Mouse (Mus musculus) limb, embryonic 15.5 days (tissue): ENCODE measurements at regions not wholly inside any gene's neighbourhood (a gene's known extent, or its start where the extent isn't known, plus 50 kb on each side); places are given as distances from the start of the nearest gene placed in this dataset.

Source experiments
- ATAC-seq: fragments of 200-750 bp; cut with Nextera tagmentation; 2 replicates; pipeline ENCODE4 v1.8.0; 2017; ENCODE audit warnings: low read depth, moderate TSS enrichment; ENCODE audit not compliant: insufficient number of reproducible peaks, low FRiP score, low TSS enrichment
- H3K27ac ChIP-seq: fragments of 300-500 bp; sonication (generic); 2 replicates; pipeline ENCODE4 v1.5.1; 2015; ENCODE audit warnings: moderate library complexity, mild to moderate bottlenecking, inconsistent platforms
- H3K27me3 ChIP-seq: fragments of 300-500 bp; sonication (generic); 2 replicates; pipeline ENCODE4 v1.6.1; 2015; ENCODE audit warnings: inconsistent platforms
- H3K36me3 ChIP-seq: fragments of 300-500 bp; sonication (generic); 2 replicates; pipeline ENCODE4 v1.6.1; 2015; ENCODE audit warnings: inconsistent platforms
- H3K4me1 ChIP-seq: fragments of 300-500 bp; sonication (generic); 2 replicates; pipeline ENCODE4 v1.6.1; 2015; ENCODE audit warnings: inconsistent platforms
- H3K4me2 ChIP-seq: fragments of 300-500 bp; sonication (generic); 2 replicates; pipeline ENCODE4 v1.6.1; 2015; ENCODE audit warnings: mild to moderate bottlenecking, inconsistent platforms
- H3K4me3 ChIP-seq: fragments of 300-500 bp; sonication (generic); 2 replicates; pipeline ENCODE4 v1.5.1; 2015; ENCODE audit warnings: mild to moderate bottlenecking, inconsistent platforms
- H3K9ac ChIP-seq: fragments of 300-500 bp; sonication (generic); 2 replicates; pipeline ENCODE4 v1.6.1; 2015; ENCODE audit warnings: inconsistent platforms
- H3K9me3 ChIP-seq: fragments of 300-500 bp; sonication (generic); 2 replicates; pipeline ENCODE4 v1.6.1; 2016; ENCODE audit warnings: inconsistent platforms
- WGBS: fragments of 180-500 bp; shearing (Covaris S2); methylation state at CpG from one replicate; pipeline ENCODE4 v1.1.7; 2015; 5-methylcytosine and 5-hydroxymethylcytosine counted together

GRCm38 (mm10) chr1:155472112-155472955, 55.1 kb upstream of the Xpr1 start:
- Histone ChIP-seq H3K27me3 (no peaks in the 10 kb centered on the region), H3K4me1 (no peaks in the 10 kb centered on the region), H3K4me2 (no peak overlapping the region), H3K4me3 (no peak overlapping the region), H3K36me3 (no peaks in the 10 kb centered on the region), H3K9ac (no peak overlapping the region), H3K27ac (no peak overlapping the region), H3K9me3 (no peaks in the 10 kb centered on the region)
- 68% methylated on average over 11 of the region's 11 CpGs for WGBS
- ATAC-seq, result no peak

DNA sequence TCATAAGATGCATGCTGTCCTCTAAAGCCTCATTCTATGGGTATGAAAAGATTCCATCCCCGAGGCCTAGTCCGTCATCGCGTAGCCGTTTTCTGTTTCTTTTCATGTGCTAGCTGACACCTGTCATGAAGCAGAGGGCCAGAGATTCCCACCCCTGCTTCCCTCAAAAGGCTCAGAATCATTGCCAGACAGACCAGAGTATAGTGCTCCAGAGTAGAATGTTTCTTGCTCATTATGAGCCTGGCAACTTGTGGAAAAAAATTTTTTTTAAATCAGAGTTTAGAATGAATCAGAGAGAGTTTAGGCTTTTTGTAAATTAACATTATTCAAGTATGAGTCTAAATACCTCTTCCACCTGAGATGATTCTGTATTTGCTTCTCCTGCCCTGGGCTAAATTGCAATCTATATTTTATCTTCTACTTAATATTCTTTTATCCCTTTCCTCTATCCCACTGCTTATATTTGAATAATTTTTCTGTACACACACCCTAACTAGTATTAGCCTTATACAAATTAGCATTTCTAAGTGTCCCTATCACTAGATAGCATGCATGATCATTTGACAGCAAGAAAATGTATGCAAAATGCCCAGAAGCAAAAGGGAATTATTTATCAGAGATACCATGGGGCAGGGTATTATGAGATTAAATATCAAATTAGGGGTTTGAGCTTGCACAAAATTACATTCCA, 55.9 kb upstream of the Xpr1 start:
- Histone ChIP-seq H3K4me3 (no peak overlapping the region), H3K27ac (no peak overlapping the region), H3K9me3 (no peaks in the 10 kb centered on the region), H3K4me2 (no peak overlapping the region), H3K36me3 (no peaks in the 10 kb centered on the region), H3K9ac (no peak overlapping the region), H3K27me3 (no peaks in the 10 kb centered on the region), H3K4me1 (no peaks in the 10 kb centered on the region)
- ATAC-seq, result no peak
- WGBS, result 54% methylated on average over 5 of the region's 5 CpGs

- WGBS, result 54% methylated on average over 2 of the region's 2 CpGs
- Histone ChIP-seq H3K9me3 (no peaks in the 10 kb centered on the region), H3K27me3 (no peaks in the 10 kb centered on the region), H3K4me2 (no peak overlapping the region), H3K9ac (no peak overlapping the region), H3K36me3 (no peaks in the 10 kb centered on the region), H3K4me1 (no peaks in the 10 kb centered on the region), H3K27ac (no peak overlapping the region), H3K4me3 (no peak overlapping the region)
- no peak for ATAC-seq
These were observed 57.8 kb upstream of the Xpr1 start for GRCm38 (mm10) chr1:155474973-155475372.

- no peaks in the 10 kb centered on the region for H3K9me3 ChIP-seq
- no peak for ATAC-seq
- 89% methylated on average over 3 of the region's 3 CpGs for WGBS
These were observed 59.0 kb upstream of the Xpr1 start for GRCm38 (mm10) chr1:155476237-155476636.

GRCm38 (mm10) chr1:155482148-155482547, 64.9 kb upstream of the Xpr1 start:
- Histone ChIP-seq H3K9ac (no peak overlapping the region), H3K27ac (no peak overlapping the region), H3K27me3 (no peaks in the 10 kb centered on the region), H3K36me3 (no peaks in the 10 kb centered on the region), H3K4me3 (no peak overlapping the region), H3K4me2 (no peak overlapping the region), H3K4me1 (peaks cover 18% of the 10 kb centered on the region), H3K9me3 (no peaks in the 10 kb centered on the region)
- WGBS, result 24% methylated on average over 9 of the region's 9 CpGs
- no peak for ATAC-seq

More at GRCm38 (mm10) chr1:155476237-155476636, 59.0 kb upstream of the Xpr1 start:
- H3K9ac ChIP-seq, result no peak overlapping the region
- H3K4me1 ChIP-seq, result no peaks in the 10 kb centered on the region
- no peak overlapping the region for H3K4me2 ChIP-seq
- H3K36me3 ChIP-seq, result no peaks in the 10 kb centered on the region
- no peaks in the 10 kb centered on the region for H3K27me3 ChIP-seq
- H3K4me3 ChIP-seq, result no peak overlapping the region
- H3K27ac ChIP-seq, result no peak overlapping the region

DNA sequence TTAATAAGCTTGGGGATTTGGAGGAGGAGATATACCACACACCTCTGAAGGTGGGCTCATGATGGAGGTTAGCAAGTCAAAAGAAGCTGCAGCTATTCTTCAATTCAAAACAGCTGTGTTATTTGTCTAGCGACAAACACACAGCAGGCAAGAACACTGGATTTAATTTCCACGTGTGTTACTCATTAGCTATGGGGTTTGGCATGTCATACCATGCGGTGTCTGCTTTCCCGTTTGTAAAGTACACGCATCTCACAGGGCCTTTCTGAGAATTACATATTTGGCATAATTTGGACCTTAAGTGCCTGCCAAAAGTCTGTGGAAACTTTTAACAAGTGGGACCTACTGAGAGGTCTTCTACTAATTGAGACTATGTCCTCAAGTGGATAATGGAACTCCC, 65.5 kb upstream of the Xpr1 start:
- ATAC-seq, result 0 out of 2 replicates have a peak, but pooled peaks have one; percentile 14
- 30% methylated on average over 5 of the region's 5 CpGs for WGBS
- no peak overlapping the region for H3K4me2 ChIP-seq

DNA sequence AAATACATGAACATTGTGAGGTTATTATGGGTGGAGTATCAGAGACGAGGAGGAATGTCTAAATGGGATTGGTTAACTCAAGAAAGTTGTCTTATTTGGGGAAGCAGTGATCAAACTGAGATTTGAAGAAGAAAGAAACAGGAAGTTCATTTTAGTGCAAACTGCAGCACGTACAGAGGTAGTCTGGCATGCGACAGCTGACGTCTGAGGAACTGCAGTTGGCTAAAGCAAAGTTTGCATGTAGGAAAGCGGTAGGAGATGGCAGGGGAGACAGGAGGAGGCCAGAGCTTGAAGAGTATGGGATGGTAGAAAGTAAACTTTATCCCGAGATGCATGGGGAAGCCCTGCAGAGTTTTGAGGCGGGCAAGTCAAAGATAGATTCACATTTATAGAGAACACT, 66.5 kb upstream of the Xpr1 start:
- no peak overlapping the region for H3K4me3 ChIP-seq
- no peak for ATAC-seq
- H3K9ac ChIP-seq, result no peak overlapping the region
- no peaks in the 10 kb centered on the region for H3K27me3 ChIP-seq
- peaks cover 18% of the 10 kb centered on the region for H3K4me1 ChIP-seq
- H3K9me3 ChIP-seq, result no peaks in the 10 kb centered on the region
- WGBS, result 63% methylated on average over 7 of the region's 7 CpGs
- H3K36me3 ChIP-seq, result no peaks in the 10 kb centered on the region
- H3K4me2 ChIP-seq, result no peak overlapping the region
- no peak overlapping the region for H3K27ac ChIP-seq

More for the DNA sequence above, 65.5 kb upstream of the Xpr1 start:
- peaks cover 18% of the 10 kb centered on the region for H3K4me1 ChIP-seq
- no peaks in the 10 kb centered on the region for H3K9me3 ChIP-seq
- no peak overlapping the region for H3K27ac ChIP-seq
- no peak overlapping the region for H3K4me3 ChIP-seq
- H3K36me3 ChIP-seq, result no peaks in the 10 kb centered on the region
- H3K9ac ChIP-seq, result no peak overlapping the region
- H3K27me3 ChIP-seq, result no peaks in the 10 kb centered on the region

- H3K9ac ChIP-seq, result no peak overlapping the region
- no peaks in the 10 kb centered on the region for H3K9me3 ChIP-seq
- no peaks in the 10 kb centered on the region for H3K36me3 ChIP-seq
- WGBS, result 81% methylated on average over 6 of the region's 6 CpGs
- ATAC-seq, result no peak
- no peak overlapping the region for H3K27ac ChIP-seq
- H3K4me3 ChIP-seq, result no peak overlapping the region
- H3K4me2 ChIP-seq, result no peak overlapping the region
- no peaks in the 10 kb centered on the region for H3K27me3 ChIP-seq
- peaks cover 19% of the 10 kb centered on the region for H3K4me1 ChIP-seq
These were observed 70.1 kb upstream of the Acbd6 start for GRCm38 (mm10) chr1:155487796-155488195.

DNA sequence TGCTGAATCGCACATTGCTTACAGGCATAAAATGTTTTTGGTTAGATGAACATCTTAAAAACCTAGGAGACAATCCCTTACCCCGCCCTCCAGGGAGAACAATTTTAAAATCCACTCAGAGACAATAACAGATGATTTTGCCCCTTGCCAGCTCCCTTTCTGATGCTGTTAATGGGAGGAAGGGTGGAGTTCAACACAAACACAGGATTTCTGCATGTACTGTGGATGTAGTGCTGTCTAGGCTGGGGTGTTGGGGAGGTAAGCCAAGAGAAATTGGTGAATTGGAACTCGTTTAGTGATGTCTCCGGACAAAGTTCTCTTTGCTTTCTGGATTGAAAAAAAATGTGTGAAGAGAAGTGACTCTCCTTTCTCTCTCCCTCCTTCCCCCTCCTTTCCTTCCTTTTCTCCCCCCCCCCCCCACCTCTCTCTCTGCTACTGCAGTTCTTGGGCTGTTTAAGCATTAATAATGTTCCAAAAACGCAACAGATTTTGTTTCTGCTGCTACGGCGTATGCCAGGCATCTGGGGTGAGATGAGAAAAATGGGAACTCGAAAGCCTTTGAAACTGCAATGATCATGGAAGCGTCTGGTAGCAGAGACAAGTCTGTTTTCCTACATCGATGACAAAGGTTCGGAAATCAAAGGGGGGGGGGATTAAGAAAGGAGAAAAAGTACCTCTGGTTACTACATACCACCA, 68.8 kb upstream of the Acbd6 start:
- H3K4me2 ChIP-seq, result no peak overlapping the region; the same call in 1 of the 2 replicates
- H3K27me3 ChIP-seq, result no peaks in the 10 kb centered on the region
- WGBS, result 49% methylated on average over 11 of the region's 11 CpGs
- no peak overlapping the region for H3K4me3 ChIP-seq
- H3K4me1 ChIP-seq, result peaks cover 12% of the 10 kb centered on the region
- H3K27ac ChIP-seq, result no peak overlapping the region
- H3K9ac ChIP-seq, result no peak overlapping the region
- H3K9me3 ChIP-seq, result no peaks in the 10 kb centered on the region
- ATAC-seq, result no peak
- no peaks in the 10 kb centered on the region for H3K36me3 ChIP-seq

DNA sequence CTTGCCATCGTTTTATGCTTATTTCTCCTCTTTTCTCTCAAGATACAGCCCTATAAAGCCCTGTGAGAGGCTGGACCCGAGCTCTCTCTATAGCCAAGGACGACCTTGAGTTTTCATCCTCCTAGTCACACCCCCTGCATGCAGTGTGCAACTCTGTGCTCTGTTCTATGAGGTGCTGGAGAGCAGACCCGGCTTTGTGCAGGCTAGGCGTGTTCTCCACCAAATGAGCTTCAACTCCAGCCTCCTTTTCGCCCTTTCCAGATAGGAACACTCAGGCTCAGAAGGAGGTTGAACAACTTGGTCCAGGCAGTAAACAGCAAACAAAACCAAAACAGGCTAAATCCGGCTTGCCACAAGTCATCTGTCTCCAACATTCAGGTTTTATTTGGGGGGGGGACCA, 67.8 kb upstream of the Acbd6 start:
- Histone ChIP-seq H3K27me3 (no peaks in the 10 kb centered on the region), H3K4me2 (no peak overlapping the region), H3K27ac (no peak overlapping the region), H3K9me3 (no peaks in the 10 kb centered on the region), H3K4me1 (peaks cover 12% of the 10 kb centered on the region), H3K36me3 (no peaks in the 10 kb centered on the region), H3K9ac (no peak overlapping the region), H3K4me3 (no peak overlapping the region)
- WGBS, result 59% methylated on average over 7 of the region's 7 CpGs
- ATAC-seq, result no peak

DNA sequence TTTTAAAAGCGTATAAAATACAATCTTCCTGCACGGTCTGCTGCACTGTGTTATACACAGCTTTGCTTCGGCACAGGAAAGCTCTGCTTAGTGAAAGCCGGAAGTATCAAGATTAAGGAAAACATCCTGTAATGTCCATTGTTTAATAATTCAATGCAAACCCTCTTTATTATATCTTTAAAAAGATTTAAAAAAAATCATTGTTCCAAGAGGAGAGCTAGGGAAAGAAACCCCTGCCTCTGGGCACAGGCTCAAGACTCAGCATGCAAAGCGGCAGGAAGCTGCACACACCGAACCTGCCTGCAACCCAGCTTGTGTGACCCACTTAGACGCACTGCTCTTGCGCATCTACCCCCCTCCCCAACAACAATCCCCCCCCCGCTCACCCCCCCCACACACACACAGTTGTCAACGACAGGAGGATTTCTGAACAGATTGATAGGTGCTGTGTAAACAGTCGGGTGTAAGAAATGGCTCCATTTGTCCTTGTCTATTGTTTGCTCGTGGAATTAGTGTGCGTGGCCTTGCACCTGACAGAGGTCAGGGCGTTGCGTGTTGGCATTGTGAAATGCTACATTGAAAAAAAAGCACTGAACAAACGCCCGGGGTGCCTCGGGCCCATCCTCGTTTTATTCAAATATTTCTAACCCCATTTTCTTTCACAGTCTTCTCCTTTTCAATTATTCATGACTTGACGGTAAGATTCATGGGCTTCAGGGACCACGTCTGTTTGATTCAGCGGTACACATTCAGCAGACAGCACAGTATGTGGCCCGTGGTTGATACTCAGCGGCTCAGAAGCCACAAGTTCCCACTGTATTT, 66.5 kb upstream of the Acbd6 start:
- H3K9me3 ChIP-seq, result no peaks in the 10 kb centered on the region
- no peak overlapping the region for H3K4me2 ChIP-seq
- peaks cover 12% of the 10 kb centered on the region for H3K4me1 ChIP-seq
- no peak for ATAC-seq
- no peak overlapping the region for H3K9ac ChIP-seq
- H3K27ac ChIP-seq, result no peak overlapping the region
- H3K4me3 ChIP-seq, result no peak overlapping the region
- no peaks in the 10 kb centered on the region for H3K36me3 ChIP-seq
- WGBS, result 39% methylated on average over 24 of the region's 24 CpGs
- H3K27me3 ChIP-seq, result no peaks in the 10 kb centered on the region
